Comparison of ENCODE assay signal across 9 mouse cellular contexts in genomic region chr13:89029817-89030539, GRCm38 (mm10).
A peak's percentile ranks its signal among the peaks of the same experiment; 100 is the strongest.
DNase-seq lines count a peak whose midpoint lies in the region; ATAC-seq and TF ChIP-seq lines count a peak whose summit lies in the region.
"Had no signal": no experiment of that assay in that cellular context is flagged by ENCODE, and none has a peak within 500 bp of the region (broad histone marks: within the 10 kb centered on the region; RNA-seq: fewer than 3 reads in every experiment).

No protein-coding gene starts in this region.

- H3K27ac ChIP-seq in kidney, embryonic 14.5 days (ENCODE audit: low read depth, low read length), result no peak overlapping the region
- no peak overlapping the region for H3K27ac ChIP-seq in kidney, adult 2 months (ENCODE audit: insufficient read depth, low read depth, low read length)
- H3K27ac ChIP-seq in lung, embryonic 14.5 days (ENCODE audit: low read depth), result no peak overlapping the region
- H3K27ac ChIP-seq in thymus, adult 2 months (ENCODE audit: control insufficient read depth, insufficient read depth, low read length), result no peak overlapping the region

- H3K4me2 ChIP-seq in kidney, embryonic 14.5 days (replicated peaks; ENCODE audit: low read depth, low read length), result no peak overlapping the region
- no peak overlapping the region for H3K4me2 ChIP-seq in lung, embryonic 14.5 days

- H3K9me3 ChIP-seq in kidney, embryonic 14.5 days (ENCODE audit: control insufficient read depth, low read length), result no peaks in the 10 kb centered on the region
- no peaks in the 10 kb centered on the region for H3K9me3 ChIP-seq in lung, embryonic 14.5 days (ENCODE audit: low read depth, low read length)

- H3K4me1 ChIP-seq in kidney, embryonic 14.5 days (ENCODE audit: control insufficient read depth, insufficient read depth, low read length), result no peaks in the 10 kb centered on the region
- no peaks in the 10 kb centered on the region for H3K4me1 ChIP-seq in kidney, adult 2 months (ENCODE audit: control insufficient read depth, insufficient read depth, low read length)
- H3K4me1 ChIP-seq in lung, embryonic 14.5 days (ENCODE audit: insufficient read depth), result no peaks in the 10 kb centered on the region
- no peaks in the 10 kb centered on the region for H3K4me1 ChIP-seq in thymus, adult 2 months (replicated peaks; ENCODE audit: control insufficient read depth, insufficient read depth, low read length)

- no peak overlapping the region for H3K4me3 ChIP-seq in kidney, embryonic 14.5 days (ENCODE audit: low read length)
- no peak overlapping the region for H3K4me3 ChIP-seq in kidney, adult 2 months (ENCODE audit: insufficient read depth, low read depth, low read length)
- H3K4me3 ChIP-seq in lung, embryonic 14.5 days (ENCODE audit: low read depth, low read length), result no peak overlapping the region
- H3K4me3 ChIP-seq in thymus, adult 2 months (ENCODE audit: control insufficient read depth, insufficient read depth, low read length), result no peak overlapping the region

- no peak for DNase-seq in kidney, adult 2 months
- peak; percentile 9 for DNase-seq in 3T3-L1 (ENCODE audit: low read depth, low spot score)
- peak; percentile 21 for DNase-seq in fibroblast of lung, adult 2 months (ENCODE audit: low read depth)
- peak; percentile 91 for DNase-seq in lung, embryonic 14.5 days
- no peak for DNase-seq in gastrocnemius, adult 8-10 months (ENCODE audit: low spot score in 2 of 2)
- DNase-seq in thymus, adult 2 months, result no peak
- DNase-seq in adrenal gland, postnatal 4 days (ENCODE audit: low spot score in 2 of 2), result no peak

- H3K36me3 ChIP-seq in kidney, embryonic 14.5 days (ENCODE audit: control insufficient read depth, insufficient read depth, low read length), result no peaks in the 10 kb centered on the region
- H3K36me3 ChIP-seq in kidney, adult 2 months (ENCODE audit: control insufficient read depth, insufficient read depth, low read length), result no peaks in the 10 kb centered on the region
- H3K36me3 ChIP-seq in lung, embryonic 14.5 days (ENCODE audit: insufficient read depth), result no peaks in the 10 kb centered on the region
- H3K36me3 ChIP-seq in thymus, adult 2 months (ENCODE audit: control insufficient read depth, insufficient read depth, low read length), result no peaks in the 10 kb centered on the region

- WGBS in kidney, embryonic 14.5 days, result 55% methylated on average over 3 of the region's 3 CpGs
- WGBS in kidney, adult 2 months, result 65% methylated on average over 3 of the region's 3 CpGs
- 16% methylated on average over 3 of the region's 3 CpGs for WGBS in lung, embryonic 14.5 days
- WGBS in thymus, adult 2 months, result 90% methylated on average over 3 of the region's 3 CpGs

- H3K27me3 ChIP-seq in kidney, embryonic 14.5 days (ENCODE audit: control insufficient read depth, insufficient read depth, low read length), result no peaks in the 10 kb centered on the region
- no peaks in the 10 kb centered on the region; the same call in 1 of the 2 replicates for H3K27me3 ChIP-seq in kidney, adult 2 months (replicated peaks; ENCODE audit: control insufficient read depth, insufficient read depth, low read length)
- H3K27me3 ChIP-seq in lung, embryonic 14.5 days (ENCODE audit: insufficient read depth, low read length), result no peaks in the 10 kb centered on the region
- H3K27me3 ChIP-seq in thymus, adult 2 months (ENCODE audit: control insufficient read depth, insufficient read depth, low read length), result no peaks in the 10 kb centered on the region
- H3K27me3 ChIP-seq: CH12.LX had no signal

- ATAC-seq in kidney, embryonic 14.5 days (ENCODE audit: low FRiP score, low TSS enrichment), result 0 out of 2 replicates have a peak, but pooled peaks have one; percentile 35
- ATAC-seq in lung, embryonic 14.5 days (ENCODE audit: insufficient read depth), result peak; percentile 98

- no peak for TF ChIP-seq CTCF in kidney, adult 2 months (conservative IDR thresholded peaks at IDR 0.05; ENCODE audit: insufficient read depth, insufficient read length, low read depth, low read length)
- TF ChIP-seq CTCF in lung, embryonic 14.5 days (IDR thresholded peaks at IDR 0.05; ENCODE audit: low read depth), result no peak
- TF ChIP-seq CTCF in thymus, adult 2 months (IDR thresholded peaks at IDR 0.05; ENCODE audit: borderline replicate concordance, control insufficient read depth, extremely low read depth, insufficient read depth, low read length, poor library complexity), result no peak

- TF ChIP-seq POLR2A in kidney, adult 2 months (IDR thresholded peaks at IDR 0.05; ENCODE audit: low read depth, low read length), result no peak
- no peak for TF ChIP-seq POLR2A in thymus, adult 2 months (IDR thresholded peaks at IDR 0.05; ENCODE audit: control insufficient read depth, extremely low read depth, insufficient read depth, low read length, poor library complexity)

- no peak overlapping the region for H3K9ac ChIP-seq in kidney, embryonic 14.5 days (ENCODE audit: low read depth, low read length)
- no peak overlapping the region for H3K9ac ChIP-seq in lung, embryonic 14.5 days

Comparison
In these comparisons a context has a peak if more than half of its experiments do, and no peak if none do; other contexts are left out.
1. DNase-seq: peak in 3T3-L1 (single experiment), fibroblast of lung, adult 2 months (single experiment) and lung, embryonic 14.5 days (single experiment); none in kidney, adult 2 months (single experiment), gastrocnemius, adult 8-10 months (0 of 2), thymus, adult 2 months (single experiment) and adrenal gland, postnatal 4 days (0 of 2).